Mouse (Mus musculus) brain, adult 2 months (tissue): ENCODE measurements around the gene Glud1.

Experiments used
- DNase-seq: peaks from one replicate; pipeline ENCODE4 v3.0.0; 2011; ENCODE audit warnings: low read depth, low spot score

Glud1 gene

GRCm38 (mm10) chr14:34310234-34310965 is at the start of gene Glud1, which contains the start of gene Shld2:
TSS of gene Glud1 (plus strand) at chr14:34310727.
TSS of gene Shld2 (minus strand) at chr14:34310493.
- peak; percentile 98 for DNase-seq

- no peak for DNase-seq
Observed at GRCm38 (mm10) chr14:34268046-34268445, 42.5 kb upstream of the Glud1 start.

GRCm38 (mm10) chr14:34273280-34273679 is 37.2 kb upstream of the Glud1 start:
- DNase-seq, result peak; percentile 25

- no peak for DNase-seq
Observed at GRCm38 (mm10) chr14:34274141-34274540, 36.4 kb upstream of the Glud1 start.

- DNase-seq, result no peak
Observed at GRCm38 (mm10) chr14:34275225-34275624, 35.3 kb upstream of the Glud1 start.

DNA sequence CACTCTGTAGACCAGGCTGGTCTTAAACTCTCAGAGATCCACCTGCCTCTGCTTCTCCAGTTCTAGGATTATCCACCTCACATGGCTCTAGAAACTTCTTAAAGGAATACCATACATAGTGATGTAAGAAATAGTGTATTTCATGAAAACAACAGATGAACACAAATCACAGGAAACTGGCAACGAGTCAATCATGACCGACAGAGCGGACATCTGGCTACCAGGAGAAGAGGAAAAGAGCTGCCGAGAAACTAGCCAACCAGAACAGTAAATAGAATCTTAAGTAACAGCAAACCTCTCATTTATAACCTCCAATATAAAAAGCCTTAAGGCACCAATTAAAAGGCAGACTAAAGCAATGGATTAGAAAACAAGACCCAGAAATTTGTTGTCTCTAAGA is 30.8 kb upstream of the Glud1 start:
- peak; percentile 16 for DNase-seq

DNA sequence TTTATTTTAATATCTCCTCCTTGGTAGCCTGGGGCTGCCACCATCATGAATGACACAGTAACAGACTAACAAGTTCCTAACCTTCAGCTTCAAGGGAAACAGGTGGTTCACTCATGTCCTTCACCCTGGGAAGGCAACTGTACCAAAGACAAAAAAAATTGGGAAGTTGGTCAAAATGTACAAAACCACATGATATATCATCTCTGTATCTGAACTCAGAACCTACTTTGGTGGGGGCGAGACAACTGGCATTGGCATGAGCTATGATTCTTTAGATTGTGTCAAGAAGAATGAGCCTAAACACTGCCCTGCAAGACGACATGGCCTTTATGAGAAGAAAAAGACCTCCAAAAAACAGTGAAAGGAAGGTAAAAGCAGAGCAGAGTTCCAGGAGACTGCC is 29.7 kb upstream of the Glud1 start:
- DNase-seq, result no peak

DNA sequence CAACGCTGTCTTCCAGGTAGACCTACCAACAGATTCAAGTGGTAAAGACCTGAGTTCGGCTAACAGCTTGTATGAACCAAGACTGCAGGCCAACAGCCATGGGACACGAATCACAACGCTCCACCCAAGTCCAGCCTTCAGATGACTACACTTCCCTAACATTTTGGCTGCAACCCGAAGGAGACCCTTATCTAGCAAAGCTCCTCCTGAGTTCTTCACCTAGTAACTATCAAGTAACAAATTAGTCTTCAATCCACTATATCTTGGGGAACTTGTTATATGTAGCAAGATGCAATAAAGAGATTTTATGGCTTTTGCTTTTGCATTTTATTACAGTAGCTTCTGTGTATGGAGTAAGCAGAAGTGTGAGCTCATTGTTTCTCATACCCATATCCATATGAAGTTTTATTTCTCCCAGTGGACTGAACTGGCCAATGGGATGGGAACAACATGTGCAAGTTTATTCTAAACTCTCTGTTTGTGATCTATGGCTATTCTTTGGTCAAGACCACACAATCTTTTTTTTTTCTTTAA is 28.7 kb upstream of the Glud1 start:
- DNase-seq, result no peak

GRCm38 (mm10) chr14:34288396-34288795 is 22.1 kb upstream of the Glud1 start:
- DNase-seq, result no peak

GRCm38 (mm10) chr14:34289259-34290015 is 21.1 kb upstream of the Glud1 start:
- no peak for DNase-seq

DNA sequence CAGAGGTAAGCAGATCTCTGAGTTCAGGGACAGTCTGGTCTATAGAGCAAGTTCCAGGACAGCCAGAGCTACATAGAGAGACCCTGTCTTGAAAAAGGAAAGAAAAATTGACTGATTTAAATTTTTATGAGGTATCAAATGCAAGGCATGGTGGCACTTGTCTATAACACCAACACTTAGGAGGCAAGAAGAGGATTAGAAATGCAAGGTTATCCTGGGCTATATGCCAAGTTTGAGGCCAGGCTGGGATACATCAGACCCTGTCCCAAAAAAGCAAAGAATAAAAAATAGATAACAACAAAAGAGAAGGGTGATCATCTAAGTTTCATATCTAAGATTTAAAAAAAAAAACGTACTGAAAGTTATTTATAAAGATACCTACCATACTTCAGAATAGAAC is 20.3 kb upstream of the Glud1 start:
- no peak for DNase-seq

DNA sequence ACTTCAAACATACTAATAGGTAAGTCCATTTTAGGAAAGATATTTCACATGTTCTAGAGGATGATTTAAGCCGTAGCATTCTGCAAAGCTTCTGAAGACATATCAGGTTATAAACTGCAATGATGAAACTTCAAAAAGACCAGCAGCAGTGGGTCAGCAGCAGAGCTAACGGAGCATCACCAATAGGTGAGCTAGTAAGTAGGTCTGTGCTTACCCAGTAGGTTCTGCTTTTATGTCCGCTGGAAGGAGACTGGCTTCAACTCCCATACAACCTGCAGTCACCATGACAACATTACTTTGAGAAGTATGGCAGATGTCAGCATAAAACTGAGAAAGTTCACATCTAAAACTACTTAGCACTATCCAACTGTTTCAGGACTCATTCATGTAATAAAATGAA is 16.9 kb upstream of the Glud1 start:
- peak; percentile 4 for DNase-seq

DNA sequence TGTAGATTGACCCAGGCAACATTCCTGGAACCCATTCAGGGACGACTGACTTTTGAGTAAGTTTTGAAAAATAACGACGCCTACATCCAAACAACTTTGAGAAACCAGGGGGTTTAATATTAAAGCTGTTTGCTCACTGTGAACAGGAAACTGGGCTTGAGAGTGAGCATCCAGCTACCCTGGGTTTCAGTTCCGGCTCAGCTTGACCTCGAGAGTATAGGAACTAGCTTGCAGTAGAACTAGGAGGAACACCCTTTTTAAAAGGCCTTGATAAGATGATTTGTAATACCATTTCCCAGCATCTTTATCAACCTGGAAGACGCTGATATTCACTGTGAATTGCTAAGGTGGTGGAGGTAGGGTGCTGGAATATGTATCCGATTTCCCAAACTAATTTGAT is 14.2 kb upstream of the Glud1 start:
- DNase-seq, result peak; percentile 8

GRCm38 (mm10) chr14:34297038-34297437 is 13.5 kb upstream of the Glud1 start:
- DNase-seq, result peak; percentile 59

DNA sequence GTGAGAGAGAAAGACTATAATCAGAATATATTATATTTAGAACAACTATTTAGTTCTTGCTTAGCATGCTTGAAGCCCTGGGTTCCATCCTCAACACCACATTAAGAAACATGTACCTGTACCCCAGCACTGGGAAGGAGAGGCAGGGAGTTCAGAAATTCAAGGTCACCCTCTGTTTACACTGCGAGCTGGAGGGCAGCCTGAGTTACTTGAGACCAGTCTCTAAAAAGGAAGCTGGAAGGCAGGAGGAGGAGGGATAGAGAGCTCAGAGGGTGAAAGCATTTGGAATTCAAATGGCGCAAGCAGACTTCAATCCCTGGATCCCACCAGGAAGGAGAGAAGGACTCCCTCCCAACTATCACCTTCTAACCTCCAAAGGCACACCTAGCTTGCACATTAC is 12.9 kb upstream of the Glud1 start:
- DNase-seq, result no peak

DNA sequence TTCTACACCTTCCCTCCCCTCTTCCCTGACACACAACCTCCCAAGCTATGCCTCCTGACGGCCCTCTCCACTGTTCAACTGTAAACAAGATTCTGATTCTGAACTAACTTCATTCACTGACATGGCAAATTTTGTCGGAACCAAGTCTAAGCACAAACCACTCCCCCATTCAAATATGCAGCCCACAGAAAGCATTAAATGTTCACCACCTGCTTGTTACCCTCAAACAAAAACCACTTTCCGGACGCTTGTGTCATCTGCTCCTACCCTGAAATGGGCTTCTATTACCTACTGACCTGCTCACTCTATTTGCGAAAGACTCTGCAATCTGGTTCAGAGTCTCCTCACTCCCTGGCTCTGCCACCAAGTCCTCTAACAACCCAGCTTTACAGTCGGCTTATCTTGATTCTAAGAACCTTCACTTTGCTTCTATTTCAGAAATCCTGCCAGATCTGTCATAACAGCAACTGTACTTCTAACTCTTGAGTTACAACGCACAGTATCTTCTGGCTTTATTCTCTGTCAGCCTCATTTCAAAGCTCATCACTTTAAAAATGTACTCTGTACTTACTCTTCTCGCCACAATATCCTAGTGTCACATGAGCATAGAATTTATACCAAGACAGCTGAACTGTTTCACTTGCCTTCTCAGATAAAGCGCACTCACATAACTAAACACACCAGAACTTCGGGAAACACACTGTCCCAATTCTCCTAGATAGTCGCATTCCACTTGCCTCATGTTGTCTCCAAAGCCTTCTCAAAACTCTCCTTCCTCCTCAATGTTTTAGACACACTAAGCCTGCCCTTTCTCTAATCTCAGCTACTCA is 11.4 kb upstream of the Glud1 start:
- DNase-seq, result peak; percentile 8

- no peak for DNase-seq
Observed at GRCm38 (mm10) chr14:34302681-34303242, 7.8 kb upstream of the Glud1 start.

DNA sequence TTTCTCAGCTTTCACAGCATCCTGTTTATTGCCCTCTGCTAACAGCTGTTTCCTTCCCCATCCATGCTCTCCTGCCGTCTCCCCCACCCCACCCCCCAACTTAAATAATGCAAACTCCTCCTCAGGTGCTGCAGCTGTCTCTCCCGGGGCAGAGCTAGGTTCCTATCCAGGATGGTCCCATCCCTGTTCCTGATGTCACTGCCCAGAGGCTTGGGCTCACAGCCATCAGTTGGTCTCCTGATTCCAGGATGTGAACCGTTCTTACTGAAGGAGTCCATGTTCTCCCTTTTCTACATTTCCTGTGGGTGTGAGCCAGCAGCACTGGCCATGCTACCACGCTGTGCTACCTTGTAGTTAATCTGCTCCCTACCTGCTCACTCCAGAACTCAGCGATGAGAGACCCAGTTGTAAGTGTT is 7.3 kb upstream of the Glud1 start:
- DNase-seq, result no peak

DNA sequence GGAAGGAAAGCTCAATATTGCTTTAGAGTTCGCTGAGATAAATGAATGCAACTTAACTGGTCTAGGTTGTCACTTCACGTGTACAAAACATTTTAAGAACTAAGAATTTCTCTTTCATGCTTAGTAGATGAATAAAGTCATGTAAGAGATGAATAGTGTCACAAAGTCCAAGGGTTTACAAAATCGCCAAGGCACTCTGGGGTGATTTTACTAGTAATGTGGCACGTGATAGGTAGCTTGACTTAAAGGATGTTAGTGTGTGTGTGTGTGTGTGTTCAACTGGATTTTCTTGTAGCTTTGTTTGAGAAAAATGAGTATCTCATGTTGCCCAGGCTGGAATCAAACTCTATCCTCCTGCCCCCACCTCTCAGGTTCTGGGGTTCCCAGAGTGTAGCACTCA is 1.3 kb upstream of the Glud1 start:
- DNase-seq, result no peak

DNA sequence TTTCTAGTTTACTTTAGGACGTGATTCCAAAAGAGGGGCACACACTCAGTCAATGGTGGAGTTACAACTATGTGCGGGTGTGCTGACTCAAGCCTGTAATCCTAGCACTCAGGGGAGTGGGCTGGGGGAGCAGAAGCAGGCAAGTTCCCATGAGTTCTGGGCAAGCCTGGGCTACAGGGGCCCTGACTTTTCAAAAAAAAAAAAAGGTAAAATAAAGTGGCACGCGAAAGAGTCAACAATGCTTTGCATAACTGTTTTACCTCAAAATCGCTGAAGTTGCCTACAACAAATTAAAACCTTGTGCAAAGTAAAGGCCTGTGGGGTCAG is 657 bp upstream of the Glud1 start:
- DNase-seq, result no peak

DNA sequence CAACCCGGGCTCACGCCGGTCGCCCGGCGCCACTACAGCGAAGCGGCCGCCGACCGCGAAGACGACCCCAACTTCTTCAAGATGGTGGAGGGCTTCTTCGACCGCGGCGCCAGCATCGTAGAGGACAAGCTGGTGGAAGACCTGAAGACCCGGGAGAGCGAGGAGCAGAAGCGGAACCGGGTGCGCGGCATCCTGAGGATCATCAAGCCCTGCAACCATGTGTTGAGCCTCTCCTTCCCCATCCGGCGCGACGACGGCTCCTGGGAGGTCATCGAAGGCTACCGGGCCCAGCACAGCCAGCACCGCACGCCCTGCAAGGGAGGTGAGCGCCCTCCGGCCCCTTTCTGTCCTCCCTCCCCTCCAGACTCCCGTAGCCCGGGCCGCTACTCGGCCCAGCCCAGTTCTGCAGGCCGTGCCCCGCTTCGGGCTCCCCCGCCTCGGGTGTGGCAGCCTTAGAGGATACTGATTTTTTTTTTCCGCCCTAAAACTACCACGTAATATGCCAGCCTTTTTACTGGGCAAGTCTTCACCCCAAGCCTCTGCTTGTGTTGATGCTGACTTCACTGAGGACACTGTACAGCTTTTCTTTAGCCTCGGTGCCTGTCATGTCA is 599 bp downstream of the Glud1 start:
- peak; percentile 50 for DNase-seq
